Mouse (Mus musculus): ENCODE results near the gene Ccdc124. TPM values are rescaled to one million over a fixed set of nuclear protein-coding genes. Genes with fewer than 3 reads are reported as not detected.

Ccdc124 gene
- polyA plus RNA-seq, 1 experiment from 2014 or later, result 87.2 TPM

DNA sequence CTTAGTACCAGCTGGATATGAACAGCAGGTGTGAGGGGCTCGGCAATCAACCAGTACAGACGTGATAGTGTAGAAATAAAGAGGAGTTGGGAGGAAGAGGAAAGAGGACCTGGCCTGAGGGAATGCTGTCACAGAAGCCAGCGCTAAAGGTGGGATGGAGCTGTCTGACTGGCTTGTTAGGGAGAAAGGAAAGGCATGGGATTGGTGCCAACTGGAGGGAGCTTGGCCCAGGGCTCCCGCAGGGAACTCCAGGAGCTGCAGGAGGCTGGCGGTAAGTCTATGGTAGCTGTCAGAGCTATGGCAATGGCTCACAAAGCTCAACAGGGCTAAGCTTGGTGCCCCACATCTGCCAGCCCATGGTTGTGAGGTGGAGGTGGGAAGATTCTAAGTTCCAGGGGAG, 28.5 kb upstream of the Ccdc124 start:
- H3K9ac ChIP-seq (ENCODE audit: low read depth, low read length), result no peak overlapping the region
- no peaks in the 10 kb centered on the region for H3K27me3 ChIP-seq (ENCODE audit: insufficient read depth, low read length)
- peaks cover 11% of the 10 kb centered on the region for H3K4me1 ChIP-seq (replicated peaks; ENCODE audit: insufficient read depth, low read length)
- H3K27ac ChIP-seq, result no peak overlapping the region
- no peaks in the 10 kb centered on the region for H3K9me3 ChIP-seq (replicated peaks; ENCODE audit: low read length)
- no peak overlapping the region for H3K4me3 ChIP-seq (replicated peaks; ENCODE audit: low read depth, low read length)
- WGBS, result 28% methylated on average over 5 of the region's 5 CpGs
- TF ChIP-seq CTCF (IDR thresholded peaks at IDR 0.05; ENCODE audit: low read depth), result no peak
- DNase-seq (ENCODE audit: low spot score) (no peak), ATAC-seq (replicated peaks; ENCODE audit: low FRiP score, low read depth) (no peak)
- no peak overlapping the region for H3K4me2 ChIP-seq (ENCODE audit: low read length)
- no peaks in the 10 kb centered on the region for H3K36me3 ChIP-seq (ENCODE audit: insufficient read depth, low read length)

- no peak for TF ChIP-seq CTCF (IDR thresholded peaks at IDR 0.05; ENCODE audit: low read depth)
- Histone ChIP-seq H3K9ac (ENCODE audit: low read depth, low read length) (no peak overlapping the region), H3K4me1 (replicated peaks; ENCODE audit: insufficient read depth, low read length) (peaks cover 10% of the 10 kb centered on the region), H3K27me3 (ENCODE audit: insufficient read depth, low read length) (no peaks in the 10 kb centered on the region), H3K4me3 (replicated peaks; ENCODE audit: low read depth, low read length) (no peak overlapping the region), H3K4me2 (ENCODE audit: low read length) (no peak overlapping the region), H3K27ac (no peak overlapping the region), H3K36me3 (ENCODE audit: insufficient read depth, low read length) (no peaks in the 10 kb centered on the region), H3K9me3 (replicated peaks; ENCODE audit: low read length) (no peaks in the 10 kb centered on the region)
- DNase-seq (ENCODE audit: low spot score), result no peak
- 80% methylated on average over 2 of the region's 2 CpGs for WGBS
- no peak for ATAC-seq (replicated peaks; ENCODE audit: low FRiP score, low read depth)
Measured at GRCm38 (mm10) chr8:70900872-70901387, 27.2 kb upstream of the Ccdc124 start.

DNA sequence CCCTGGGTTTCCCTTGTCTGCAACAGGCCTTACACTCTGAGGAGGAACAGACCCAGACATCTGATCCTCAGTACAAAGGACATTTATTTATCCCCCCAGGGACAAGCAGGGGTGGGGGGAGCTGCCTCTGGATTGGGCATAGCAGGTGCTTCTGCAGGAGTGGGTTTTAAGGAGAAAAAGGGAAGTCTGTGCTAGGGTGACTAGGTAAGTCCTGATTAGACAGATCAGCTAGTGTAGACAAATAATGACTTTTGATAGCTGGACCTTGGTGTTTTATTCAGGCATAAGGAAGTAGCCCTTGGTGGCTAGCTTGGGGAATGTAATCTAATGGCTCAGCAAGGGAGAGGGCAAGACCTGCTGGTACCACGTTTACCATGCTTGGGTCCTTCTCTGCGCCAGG, 25.5 kb upstream of the Ccdc124 start:
- no peak overlapping the region for H3K4me3 ChIP-seq (replicated peaks; ENCODE audit: low read depth, low read length)
- no peaks in the 10 kb centered on the region for H3K27me3 ChIP-seq (ENCODE audit: insufficient read depth, low read length)
- no peak overlapping the region for H3K9ac ChIP-seq (ENCODE audit: low read depth, low read length)
- 81% methylated on average over 2 of the region's 2 CpGs for WGBS
- peaks cover 10% of the 10 kb centered on the region for H3K4me1 ChIP-seq (replicated peaks; ENCODE audit: insufficient read depth, low read length)
- peaks cover 9% of the 10 kb centered on the region for H3K36me3 ChIP-seq (ENCODE audit: insufficient read depth, low read length)
- no peak for TF ChIP-seq CTCF (IDR thresholded peaks at IDR 0.05; ENCODE audit: low read depth)
- no peak for DNase-seq (ENCODE audit: low spot score)
- no peak for ATAC-seq (replicated peaks; ENCODE audit: low FRiP score, low read depth)
- H3K4me2 ChIP-seq (ENCODE audit: low read length), result no peak overlapping the region
- no peak overlapping the region for H3K27ac ChIP-seq
- no peaks in the 10 kb centered on the region for H3K9me3 ChIP-seq (replicated peaks; ENCODE audit: low read length)

- peaks cover 10% of the 10 kb centered on the region for H3K4me1 ChIP-seq (replicated peaks; ENCODE audit: insufficient read depth, low read length)
- DNase-seq (ENCODE audit: low spot score) (no peak), ATAC-seq (replicated peaks; ENCODE audit: low FRiP score, low read depth) (no peak)
- H3K27me3 ChIP-seq (ENCODE audit: insufficient read depth, low read length), result no peaks in the 10 kb centered on the region
- H3K9me3 ChIP-seq (replicated peaks; ENCODE audit: low read length), result no peaks in the 10 kb centered on the region
- 0 out of 2 replicates have a peak overlapping the region, but pooled peaks have one; percentile 23 for H3K9ac ChIP-seq (ENCODE audit: low read depth, low read length)
- 36% methylated on average over 2 of the region's 2 CpGs for WGBS
- H3K36me3 ChIP-seq (ENCODE audit: insufficient read depth, low read length), result peaks cover 11% of the 10 kb centered on the region
- no peak overlapping the region for H3K4me3 ChIP-seq (replicated peaks; ENCODE audit: low read depth, low read length)
- no peak overlapping the region for H3K4me2 ChIP-seq (ENCODE audit: low read length)
- no peak for TF ChIP-seq CTCF (IDR thresholded peaks at IDR 0.05; ENCODE audit: low read depth)
- H3K27ac ChIP-seq, result no peak overlapping the region
Measured at GRCm38 (mm10) chr8:70898661-70899198, 25.0 kb upstream of the Ccdc124 start.

GRCm38 (mm10) chr8:70897681-70898413, 24.1 kb upstream of the Ccdc124 start:
- H3K4me1 ChIP-seq (replicated peaks; ENCODE audit: insufficient read depth, low read length), result peaks cover 10% of the 10 kb centered on the region
- WGBS, result under 1% methylated on average over 20 of the region's 20 CpGs
- H3K36me3 ChIP-seq (ENCODE audit: insufficient read depth, low read length), result peaks cover 11% of the 10 kb centered on the region
- peak overlapping the region; percentile 92 for H3K4me3 ChIP-seq (replicated peaks; ENCODE audit: low read depth, low read length)
- DNase-seq (ENCODE audit: low spot score), result peak; percentile 88
- peak; percentile 94 for TF ChIP-seq CTCF (IDR thresholded peaks at IDR 0.05; ENCODE audit: low read depth)
- ATAC-seq (replicated peaks; ENCODE audit: low FRiP score, low read depth), result peak; percentile 33
- peak overlapping the region; percentile 61 for H3K9ac ChIP-seq (ENCODE audit: low read depth, low read length)
- no peaks in the 10 kb centered on the region for H3K9me3 ChIP-seq (replicated peaks; ENCODE audit: low read length)
- H3K4me2 ChIP-seq (ENCODE audit: low read length), result peak overlapping the region; percentile 79
- H3K27me3 ChIP-seq (ENCODE audit: insufficient read depth, low read length), result no peaks in the 10 kb centered on the region; the same call in 1 of the 2 replicates
- H3K27ac ChIP-seq, result peak overlapping the region; percentile 81

DNA sequence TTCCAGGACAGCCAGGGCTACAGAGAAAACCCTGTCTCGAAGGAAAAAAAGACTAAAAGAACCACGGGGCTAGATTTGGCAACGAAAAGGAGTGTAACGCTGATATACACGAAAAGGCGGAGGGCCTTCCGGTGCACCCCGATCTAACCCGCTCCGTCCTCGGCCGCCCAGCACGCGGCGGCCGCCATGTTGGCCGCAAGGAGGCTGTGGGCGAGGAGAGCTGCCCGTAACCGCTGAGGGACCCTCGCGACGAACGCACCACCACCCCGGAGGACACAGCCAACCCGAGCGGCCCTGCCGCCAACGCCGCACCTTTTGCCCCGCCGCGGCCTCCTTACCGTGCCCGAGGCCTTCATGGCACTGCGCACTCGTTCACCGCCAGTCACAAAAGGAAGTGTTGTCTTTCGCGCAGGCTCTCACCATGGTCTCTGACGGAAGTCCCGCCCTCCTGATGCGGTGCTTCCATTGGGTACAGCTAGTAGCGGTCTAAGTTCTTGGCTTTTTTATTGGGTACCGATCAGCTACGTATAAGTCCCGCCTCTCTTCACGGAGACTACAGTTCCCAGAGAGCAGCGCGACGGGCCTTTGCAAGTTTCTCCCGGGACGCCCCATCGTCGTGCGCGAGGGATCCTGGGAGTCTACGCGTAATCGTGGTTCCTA, 23.4 kb upstream of the Ccdc124 start, which contains the start of gene Rpl18a:
Gene Rpl18a (minus strand): TSS at position 392 of the 660 bp plus-strand sequence.
- Histone ChIP-seq H3K36me3 (ENCODE audit: insufficient read depth, low read length) (peaks cover 11% of the 10 kb centered on the region), H3K9me3 (replicated peaks; ENCODE audit: low read length) (no peaks in the 10 kb centered on the region), H3K27ac (peak within 1 kb of the TSS; percentile 81), H3K9ac (ENCODE audit: low read depth, low read length) (peak within 1 kb of the TSS; percentile 96), H3K4me3 (replicated peaks; ENCODE audit: low read depth, low read length) (peak within 1 kb of the TSS; percentile 92), H3K4me1 (replicated peaks; ENCODE audit: insufficient read depth, low read length) (peaks cover 17% of the 10 kb centered on the region), H3K4me2 (ENCODE audit: low read length) (peak within 1 kb of the TSS; percentile 87), H3K27me3 (ENCODE audit: insufficient read depth, low read length) (peaks cover 5% of the 10 kb centered on the region)
- under 1% methylated on average over 57 of the region's 60 CpGs for WGBS
- DNase-seq (ENCODE audit: low spot score) (peak; percentile 100), ATAC-seq (replicated peaks; ENCODE audit: low FRiP score, low read depth) (peak; percentile 98)
- TF ChIP-seq CTCF (IDR thresholded peaks at IDR 0.05; ENCODE audit: low read depth), result peak; percentile 24; the same call in 1 of the 2 replicates
